Mouse (Mus musculus): ENCODE measurements at regions not wholly inside any gene's neighbourhood (a gene's known extent, or its start where the extent isn't known, plus 50 kb on each side); places are given as distances from the start of the nearest gene placed in this dataset.

- Histone ChIP-seq H3K27ac (ENCODE audit: low read length) (no peak overlapping the region), H3K36me3 (ENCODE audit: control insufficient read depth, insufficient read depth, low read length) (no peaks in the 10 kb centered on the region), H3K9ac (ENCODE audit: low read length) (no peak overlapping the region), H3K9me3 (ENCODE audit: control insufficient read depth, low read length) (no peaks in the 10 kb centered on the region), H3K4me3 (ENCODE audit: low read length) (no peak overlapping the region), H3K4me1 (replicated peaks; ENCODE audit: control insufficient read depth, insufficient read depth, low read length) (no peaks in the 10 kb centered on the region), H3K4me2 (ENCODE audit: low read depth, low read length) (no peak overlapping the region), H3K27me3 (ENCODE audit: control insufficient read depth, insufficient read depth, low read depth, low read length) (no peaks in the 10 kb centered on the region)
- 32% methylated on average over 1 of the region's 1 CpGs for WGBS
- no peak for ATAC-seq (ENCODE audit: low read depth)
Measured at GRCm38 (mm10) chr16:30886982-30887381, 194.2 kb downstream of the Xxylt1 start.

- 76% methylated on average over 1 of the region's 1 CpGs for WGBS
- Histone ChIP-seq H3K4me3 (ENCODE audit: low read length) (no peak overlapping the region), H3K4me1 (replicated peaks; ENCODE audit: control insufficient read depth, insufficient read depth, low read length) (no peaks in the 10 kb centered on the region), H3K36me3 (ENCODE audit: control insufficient read depth, insufficient read depth, low read length) (no peaks in the 10 kb centered on the region), H3K27me3 (ENCODE audit: control insufficient read depth, insufficient read depth, low read depth, low read length) (no peaks in the 10 kb centered on the region), H3K9me3 (ENCODE audit: control insufficient read depth, low read length) (no peaks in the 10 kb centered on the region), H3K9ac (ENCODE audit: low read length) (no peak overlapping the region), H3K27ac (ENCODE audit: low read length) (no peak overlapping the region), H3K4me2 (ENCODE audit: low read depth, low read length) (no peak overlapping the region)
- ATAC-seq (ENCODE audit: low read depth): no peak
Measured at GRCm38 (mm10) chr16:30887536-30887935, 193.7 kb downstream of the Xxylt1 start.

GRCm38 (mm10) chr16:30888556-30889323 is 192.5 kb downstream of the Xxylt1 start:
- Histone ChIP-seq H3K9me3 (ENCODE audit: control insufficient read depth, low read length) (no peaks in the 10 kb centered on the region), H3K27ac (ENCODE audit: low read length) (no peak overlapping the region), H3K4me2 (ENCODE audit: low read depth, low read length) (no peak overlapping the region), H3K27me3 (ENCODE audit: control insufficient read depth, insufficient read depth, low read depth, low read length) (no peaks in the 10 kb centered on the region), H3K9ac (ENCODE audit: low read length) (no peak overlapping the region), H3K36me3 (ENCODE audit: control insufficient read depth, insufficient read depth, low read length) (no peaks in the 10 kb centered on the region), H3K4me1 (replicated peaks; ENCODE audit: control insufficient read depth, insufficient read depth, low read length) (no peaks in the 10 kb centered on the region), H3K4me3 (ENCODE audit: low read length) (no peak overlapping the region)
- ATAC-seq (ENCODE audit: low read depth): no peak
- 80% methylated on average over 3 of the region's 3 CpGs for WGBS

GRCm38 (mm10) chr16:30892606-30893005 is 188.6 kb downstream of the Xxylt1 start:
- Histone ChIP-seq H3K27ac (ENCODE audit: low read length) (no peak overlapping the region), H3K9me3 (ENCODE audit: control insufficient read depth, low read length) (no peaks in the 10 kb centered on the region), H3K27me3 (ENCODE audit: control insufficient read depth, insufficient read depth, low read depth, low read length) (no peaks in the 10 kb centered on the region), H3K4me2 (ENCODE audit: low read depth, low read length) (no peak overlapping the region), H3K9ac (ENCODE audit: low read length) (no peak overlapping the region), H3K4me3 (ENCODE audit: low read length) (no peak overlapping the region), H3K4me1 (replicated peaks; ENCODE audit: control insufficient read depth, insufficient read depth, low read length) (no peaks in the 10 kb centered on the region), H3K36me3 (ENCODE audit: control insufficient read depth, insufficient read depth, low read length) (no peaks in the 10 kb centered on the region)
- WGBS: 93% methylated on average over 6 of the region's 6 CpGs
- ATAC-seq (ENCODE audit: low read depth): no peak

GRCm38 (mm10) chr16:30894086-30894485 is 187.1 kb downstream of the Xxylt1 start:
- ATAC-seq (ENCODE audit: low read depth): no peak
- no peaks in the 10 kb centered on the region for H3K27me3 ChIP-seq (ENCODE audit: control insufficient read depth, insufficient read depth, low read depth, low read length)
- no peaks in the 10 kb centered on the region for H3K4me1 ChIP-seq (replicated peaks; ENCODE audit: control insufficient read depth, insufficient read depth, low read length)
- no peak overlapping the region for H3K4me3 ChIP-seq (ENCODE audit: low read length)
- no peaks in the 10 kb centered on the region for H3K9me3 ChIP-seq (ENCODE audit: control insufficient read depth, low read length)
- no peak overlapping the region for H3K4me2 ChIP-seq (ENCODE audit: low read depth, low read length)
- H3K9ac ChIP-seq (ENCODE audit: low read length): no peak overlapping the region
- H3K36me3 ChIP-seq (ENCODE audit: control insufficient read depth, insufficient read depth, low read length): no peaks in the 10 kb centered on the region
- H3K27ac ChIP-seq (ENCODE audit: low read length): no peak overlapping the region

- no peak overlapping the region for H3K9ac ChIP-seq (ENCODE audit: low read length)
- 66% methylated on average over 4 of the region's 4 CpGs for WGBS
- no peaks in the 10 kb centered on the region for H3K36me3 ChIP-seq (ENCODE audit: control insufficient read depth, insufficient read depth, low read length)
- H3K4me1 ChIP-seq (replicated peaks; ENCODE audit: control insufficient read depth, insufficient read depth, low read length): no peaks in the 10 kb centered on the region
- ATAC-seq (ENCODE audit: low read depth): no peak
- no peak overlapping the region for H3K4me2 ChIP-seq (ENCODE audit: low read depth, low read length)
- no peak overlapping the region for H3K4me3 ChIP-seq (ENCODE audit: low read length)
- H3K27ac ChIP-seq (ENCODE audit: low read length): no peak overlapping the region
- H3K27me3 ChIP-seq (ENCODE audit: control insufficient read depth, insufficient read depth, low read depth, low read length): no peaks in the 10 kb centered on the region
- no peaks in the 10 kb centered on the region for H3K9me3 ChIP-seq (ENCODE audit: control insufficient read depth, low read length)
Measured at GRCm38 (mm10) chr16:30895021-30895420, 186.2 kb downstream of the Xxylt1 start.

- Histone ChIP-seq H3K9me3 (ENCODE audit: control insufficient read depth, low read length) (no peaks in the 10 kb centered on the region), H3K27me3 (ENCODE audit: control insufficient read depth, insufficient read depth, low read depth, low read length) (no peaks in the 10 kb centered on the region), H3K27ac (ENCODE audit: low read length) (no peak overlapping the region), H3K9ac (ENCODE audit: low read length) (no peak overlapping the region), H3K4me2 (ENCODE audit: low read depth, low read length) (no peak overlapping the region), H3K4me1 (replicated peaks; ENCODE audit: control insufficient read depth, insufficient read depth, low read length) (no peaks in the 10 kb centered on the region), H3K36me3 (ENCODE audit: control insufficient read depth, insufficient read depth, low read length) (no peaks in the 10 kb centered on the region), H3K4me3 (ENCODE audit: low read length) (no peak overlapping the region)
- WGBS: 87% methylated on average over 3 of the region's 3 CpGs
- no peak for ATAC-seq (ENCODE audit: low read depth)
Measured at GRCm38 (mm10) chr16:30897371-30897770, 183.9 kb downstream of the Xxylt1 start.

GRCm38 (mm10) chr16:30900121-30900520 is 181.1 kb downstream of the Xxylt1 start:
- Histone ChIP-seq H3K9ac (ENCODE audit: low read length) (no peak overlapping the region), H3K4me2 (ENCODE audit: low read depth, low read length) (no peak overlapping the region), H3K27ac (ENCODE audit: low read length) (no peak overlapping the region), H3K36me3 (ENCODE audit: control insufficient read depth, insufficient read depth, low read length) (no peaks in the 10 kb centered on the region), H3K9me3 (ENCODE audit: control insufficient read depth, low read length) (peaks cover 3% of the 10 kb centered on the region), H3K4me1 (replicated peaks; ENCODE audit: control insufficient read depth, insufficient read depth, low read length) (no peaks in the 10 kb centered on the region), H3K27me3 (ENCODE audit: control insufficient read depth, insufficient read depth, low read depth, low read length) (no peaks in the 10 kb centered on the region), H3K4me3 (ENCODE audit: low read length) (no peak overlapping the region)
- no peak for ATAC-seq (ENCODE audit: low read depth)
- WGBS: 74% methylated on average over 2 of the region's 2 CpGs

GRCm38 (mm10) chr16:30901309-30901708 is 179.9 kb downstream of the Xxylt1 start:
- H3K36me3 ChIP-seq (ENCODE audit: control insufficient read depth, insufficient read depth, low read length): no peaks in the 10 kb centered on the region
- H3K9me3 ChIP-seq (ENCODE audit: control insufficient read depth, low read length): peaks cover 3% of the 10 kb centered on the region
- H3K27ac ChIP-seq (ENCODE audit: low read length): no peak overlapping the region
- H3K4me1 ChIP-seq (replicated peaks; ENCODE audit: control insufficient read depth, insufficient read depth, low read length): no peaks in the 10 kb centered on the region
- no peak overlapping the region for H3K4me2 ChIP-seq (ENCODE audit: low read depth, low read length)
- no peak overlapping the region for H3K4me3 ChIP-seq (ENCODE audit: low read length)
- no peak for ATAC-seq (ENCODE audit: low read depth)
- H3K9ac ChIP-seq (ENCODE audit: low read length): no peak overlapping the region
- H3K27me3 ChIP-seq (ENCODE audit: control insufficient read depth, insufficient read depth, low read depth, low read length): no peaks in the 10 kb centered on the region

Measured in lung, embryonic 16.5 days (tissue).